Mouse (Mus musculus) C2C12 (cell line): Measurements from ENCODE around the gene Apol7c.

ENCODE experiments used
- CEBPB ChIP-seq: IDR thresholded peaks from one replicate; pipeline ENCODE4 v1.6.1; 2011; ENCODE audit warnings: low read depth, mild to moderate bottlenecking, control low read depth, moderate library complexity
- CTCF ChIP-seq: IDR thresholded peaks from one replicate; pipeline ENCODE4 v1.5.1; 2011; ENCODE audit not compliant: control insufficient read depth, insufficient read depth, insufficient read length
- MAX ChIP-seq: IDR thresholded peaks from one replicate; pipeline ENCODE4 v1.6.1; 2011; ENCODE audit warnings: mild to moderate bottlenecking, control low read depth
- MYOD1 ChIP-seq: IDR thresholded peaks from one replicate; pipeline ENCODE4 v1.6.1; 2011; ENCODE audit warnings: low read depth; ENCODE audit not compliant: control insufficient read depth, insufficient read length
- MYOG ChIP-seq: IDR thresholded peaks from one replicate; pipeline ENCODE4 v1.6.1; 2011; ENCODE audit not compliant: control insufficient read depth, insufficient read length; ENCODE audit errors: extremely low read depth

- TF ChIP-seq MAX (no peak), CTCF (no peak), CEBPB (no peak), MYOG (no peak), MYOD1 (no peak)
These were observed 50.8 kb downstream of the Apol7c start for GRCm38 (mm10) chr15:77482140-77482794.
